Mouse (Mus musculus): ENCODE data around the gene Mr1.
"Not testable (repeated sequence)": the region's sequence is repeated elsewhere in the genome, so short reads cannot be mapped to it uniquely, and the experiment has no call there.

The Mr1 gene

DNA sequence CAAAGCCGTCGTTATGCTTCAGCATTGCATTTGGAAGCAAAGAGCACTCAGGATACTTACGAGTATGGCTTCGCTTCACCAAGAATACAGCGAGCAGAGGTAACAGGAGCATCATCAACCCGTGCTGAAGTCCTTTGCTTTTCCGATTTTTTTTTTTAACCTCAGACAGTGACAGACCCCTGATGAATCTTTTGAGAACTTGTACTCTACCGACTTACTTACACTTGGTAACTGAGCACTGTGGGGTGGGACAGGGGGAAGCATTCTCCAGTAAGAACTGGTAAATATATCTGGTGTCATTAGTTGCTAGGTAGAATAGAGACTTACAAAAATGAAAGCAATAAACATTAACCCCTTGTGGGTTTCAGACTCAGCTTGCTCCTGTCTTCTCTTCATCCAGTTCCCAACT lies at the start of gene Mr1:
Gene Mr1 (minus strand): TSS at position 243 of the 409 bp plus-strand sequence.
- DNase-seq: peak; percentile 34

DNA sequence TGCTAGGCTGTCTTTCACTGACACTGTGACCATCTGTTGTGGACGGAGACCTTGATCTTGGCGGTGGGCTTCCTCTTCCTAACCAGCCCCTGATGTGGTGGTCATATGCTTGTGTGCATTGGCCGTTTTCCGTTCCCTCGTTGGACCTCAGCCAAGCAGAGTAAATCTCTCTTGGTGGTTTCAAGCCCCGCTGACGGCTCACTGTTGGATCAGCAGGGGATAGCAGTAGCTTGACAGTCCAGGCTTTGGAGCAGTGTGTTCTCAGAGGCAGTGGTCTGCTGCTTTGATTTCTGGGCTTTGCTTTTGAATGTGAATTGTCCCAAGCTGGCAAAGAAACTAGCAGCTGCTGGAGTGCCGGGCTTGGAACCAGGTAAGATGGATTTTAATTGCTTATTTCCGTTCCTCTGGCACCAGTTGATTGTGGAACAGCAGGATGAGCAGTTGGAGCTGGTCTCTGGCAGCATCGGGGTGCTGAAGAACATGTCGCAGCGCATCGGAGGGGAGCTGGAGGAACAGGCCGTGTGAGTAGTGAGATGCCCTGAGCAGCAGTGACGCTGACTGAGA lies 46.3 kb upstream of the Mr1 start:
- DNase-seq: no peak

DNA sequence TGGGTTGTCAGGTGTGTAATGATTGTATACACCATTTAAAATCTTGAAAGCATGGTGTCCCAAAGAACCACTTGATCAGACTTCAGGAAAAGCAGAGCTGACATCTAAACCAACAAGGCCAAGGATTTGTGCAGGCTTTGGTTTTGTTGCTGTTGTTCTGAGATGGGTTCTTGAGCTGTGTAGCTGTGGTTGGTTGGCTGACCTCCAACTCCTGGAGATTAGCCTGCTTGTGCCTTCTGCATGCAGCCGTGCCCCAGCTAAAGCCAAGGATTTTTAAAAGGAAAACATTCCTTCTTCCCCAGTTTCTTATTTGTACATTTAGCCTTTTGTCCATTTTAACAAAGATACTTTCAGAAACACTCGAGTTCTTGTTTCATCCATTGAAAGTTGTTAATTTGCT lies 45.1 kb upstream of the Mr1 start:
- DNase-seq: no peak

DNA sequence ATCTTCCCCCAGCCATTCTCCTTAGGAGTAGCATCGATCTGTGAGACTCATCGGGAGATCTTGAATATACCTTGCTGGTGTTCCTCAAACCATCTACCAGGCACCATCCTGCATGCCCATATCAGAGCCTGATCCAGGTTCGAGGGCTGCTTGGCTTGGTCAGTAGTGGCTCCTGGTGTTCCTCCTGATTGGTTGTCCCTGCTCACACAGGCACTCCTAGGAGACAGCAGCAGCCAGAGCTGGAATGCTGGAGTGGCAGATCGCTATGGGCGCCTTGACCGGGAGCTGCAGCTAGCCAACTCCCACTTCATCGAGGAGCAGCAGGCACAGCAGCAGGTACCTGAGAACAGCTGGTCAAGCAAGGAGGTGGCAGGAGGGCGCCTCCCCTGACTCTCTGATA lies 44.6 kb upstream of the Mr1 start:
- DNase-seq: no peak

DNA sequence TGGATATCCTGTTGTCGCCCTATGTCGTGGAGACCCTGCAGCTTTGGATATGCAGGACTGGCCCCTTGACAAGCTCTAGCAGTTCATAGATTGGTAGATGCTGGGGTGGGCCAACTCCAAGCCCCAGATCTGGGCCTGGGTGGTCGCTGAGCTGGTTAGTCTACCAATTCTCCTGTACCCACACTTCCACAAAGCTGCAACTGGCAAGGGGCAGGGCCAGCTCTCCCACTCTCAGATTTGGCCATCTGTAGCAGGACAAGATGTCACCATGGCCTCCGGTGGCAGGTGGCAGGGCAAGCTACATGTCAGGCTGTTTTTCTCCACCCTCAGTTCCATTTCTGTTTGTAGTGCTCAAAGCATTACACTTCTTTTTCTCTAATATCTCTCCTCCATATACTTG lies 42.0 kb upstream of the Mr1 start:
- DNase-seq: no peak

DNA sequence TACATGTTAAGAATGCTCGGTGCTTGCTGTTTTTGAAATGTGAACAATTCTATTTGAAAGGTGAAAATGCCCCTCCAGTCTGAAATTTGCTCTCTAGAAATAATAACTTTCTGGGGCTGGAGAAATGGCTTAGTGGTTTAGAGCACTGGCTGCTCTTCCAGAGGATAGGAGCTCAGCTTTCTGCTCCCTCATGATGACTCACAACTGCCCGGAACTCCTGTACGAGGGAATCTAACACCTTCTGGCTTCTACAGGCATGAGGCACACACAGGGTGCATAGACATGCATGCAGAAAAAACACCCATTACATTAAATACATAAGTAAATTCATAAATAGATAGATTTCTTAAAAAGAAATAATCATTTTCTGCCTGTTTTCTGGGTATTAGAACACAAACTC lies 37.6 kb upstream of the Mr1 start:
- no peak for DNase-seq

DNA sequence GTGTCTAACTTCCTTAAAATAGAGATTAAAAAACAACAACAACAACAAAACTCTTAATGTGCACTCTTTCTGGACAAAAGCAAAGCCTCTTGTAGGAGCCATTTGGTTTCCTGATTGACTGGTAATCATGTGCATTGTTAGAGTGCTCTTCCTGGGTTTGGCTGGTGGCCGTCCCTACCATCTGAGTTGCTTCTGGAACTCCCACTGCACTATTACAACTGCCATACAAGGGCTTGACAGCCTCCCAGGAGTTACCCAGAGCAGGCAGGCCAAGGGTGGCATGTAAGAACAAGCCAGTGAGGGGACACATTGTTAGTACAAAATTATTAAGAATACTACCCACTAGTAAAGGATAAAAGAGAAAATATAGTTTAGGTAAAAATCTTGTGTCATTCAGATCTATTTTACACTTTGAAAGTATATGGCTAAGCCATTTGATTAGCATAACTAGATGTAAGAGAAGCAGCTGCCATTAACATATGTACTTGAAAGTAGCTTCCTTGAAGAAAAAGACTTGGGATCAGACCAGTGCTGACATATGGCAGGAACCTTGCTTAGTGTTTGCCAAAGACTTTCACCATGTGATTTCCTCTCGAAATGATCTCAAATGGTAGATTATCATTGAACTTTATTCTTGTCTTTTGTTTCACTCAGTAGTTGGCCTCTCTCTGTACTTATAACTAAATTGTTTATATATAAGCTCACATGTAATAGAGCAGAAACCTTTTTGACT lies 31.7 kb upstream of the Mr1 start:
- no peak for DNase-seq

DNA sequence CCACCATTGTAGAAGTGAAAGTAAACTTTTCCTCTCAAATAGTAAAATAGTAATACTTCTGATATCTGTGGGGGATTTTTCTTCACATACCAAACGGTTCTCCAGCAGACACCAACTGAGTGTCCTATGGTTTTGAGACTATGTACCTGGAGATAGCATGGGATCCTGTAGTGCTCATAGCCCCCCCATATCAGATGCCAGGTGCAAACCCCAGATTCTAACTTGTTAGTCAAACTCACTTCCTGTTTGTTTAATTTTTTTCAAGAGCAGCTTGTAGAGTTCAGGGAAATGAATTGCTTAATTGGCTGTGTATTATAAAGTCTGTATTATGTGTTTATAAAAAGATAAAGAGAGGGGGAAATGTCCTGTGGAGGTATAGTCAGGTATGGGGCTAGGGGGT lies 27.8 kb upstream of the Mr1 start:
- no peak for DNase-seq

DNA sequence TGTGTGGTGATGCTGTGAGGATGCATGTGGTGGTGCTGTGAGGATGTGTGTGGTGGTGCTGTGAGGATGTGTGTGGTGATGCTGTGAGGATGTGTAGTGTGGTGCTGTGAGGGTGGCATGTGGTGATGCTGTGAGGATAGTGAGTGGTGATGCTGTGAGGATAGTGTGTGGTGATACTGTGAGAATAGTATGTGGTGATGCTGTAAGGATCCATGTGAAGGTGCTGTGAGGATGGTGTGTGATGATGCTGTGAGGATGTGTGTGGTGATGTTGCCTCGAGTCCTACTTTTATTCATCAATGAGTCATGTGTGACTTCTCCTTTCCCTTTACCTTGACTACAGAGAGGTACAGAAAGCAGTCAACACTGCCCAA lies 27.0 kb upstream of the Mr1 start:
- not testable (repeated sequence) for DNase-seq

DNA sequence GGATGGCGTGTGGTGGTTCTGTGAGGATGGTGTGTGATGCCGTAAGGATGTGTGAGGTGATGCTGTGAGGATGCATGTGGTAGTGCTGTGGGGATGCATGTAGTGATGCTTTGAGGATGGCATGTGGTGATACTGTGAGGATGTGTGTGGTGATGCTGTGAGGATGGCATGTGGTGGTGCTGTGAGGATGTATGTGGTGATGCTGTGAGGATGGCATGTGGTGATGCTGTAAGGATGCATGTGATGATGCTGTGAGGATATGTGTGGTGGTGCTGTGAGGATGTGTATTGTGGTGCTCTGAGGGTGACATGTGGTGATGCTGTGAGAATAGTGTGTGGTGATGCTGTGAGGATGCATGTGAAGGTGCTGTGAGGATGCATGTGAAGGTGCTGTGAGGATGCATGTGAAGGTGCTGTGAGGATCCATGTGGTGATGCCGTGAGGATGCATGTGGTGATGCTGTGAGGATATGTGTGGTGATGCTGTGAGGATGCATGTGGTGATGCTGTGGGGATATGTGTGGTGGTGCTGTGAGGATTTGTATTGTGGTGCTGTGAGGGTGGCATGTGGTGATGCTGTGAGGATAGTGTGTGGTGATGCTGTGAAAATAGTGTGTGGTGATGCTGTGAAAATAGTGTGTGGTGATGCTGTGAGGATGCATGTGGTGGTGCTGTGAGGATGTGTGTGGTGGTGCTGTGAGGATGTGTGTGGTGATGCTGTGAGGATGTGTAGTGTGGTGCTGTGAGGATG lies 26.5 kb upstream of the Mr1 start:
- DNase-seq: no peak

DNA sequence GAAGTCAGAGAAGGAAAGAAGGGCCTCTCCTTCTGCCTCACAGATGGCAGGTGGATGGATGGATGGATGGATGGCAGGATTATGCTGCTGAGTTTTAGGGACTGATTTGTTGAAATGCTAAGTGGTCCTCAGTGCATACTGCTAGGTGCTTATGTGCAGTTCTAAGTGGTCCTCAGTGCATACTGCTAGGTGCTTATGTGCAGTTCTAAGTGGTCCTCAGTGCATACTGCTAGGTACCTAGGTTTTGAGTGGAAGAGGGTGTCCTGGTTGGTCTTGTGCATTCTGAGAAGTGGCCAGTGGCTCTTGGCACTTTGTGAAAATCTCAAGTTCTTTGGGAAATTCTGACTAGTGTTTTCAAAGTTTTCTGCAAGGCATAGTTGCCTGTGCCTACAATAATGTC lies 23.3 kb upstream of the Mr1 start:
- no peak for DNase-seq

DNA sequence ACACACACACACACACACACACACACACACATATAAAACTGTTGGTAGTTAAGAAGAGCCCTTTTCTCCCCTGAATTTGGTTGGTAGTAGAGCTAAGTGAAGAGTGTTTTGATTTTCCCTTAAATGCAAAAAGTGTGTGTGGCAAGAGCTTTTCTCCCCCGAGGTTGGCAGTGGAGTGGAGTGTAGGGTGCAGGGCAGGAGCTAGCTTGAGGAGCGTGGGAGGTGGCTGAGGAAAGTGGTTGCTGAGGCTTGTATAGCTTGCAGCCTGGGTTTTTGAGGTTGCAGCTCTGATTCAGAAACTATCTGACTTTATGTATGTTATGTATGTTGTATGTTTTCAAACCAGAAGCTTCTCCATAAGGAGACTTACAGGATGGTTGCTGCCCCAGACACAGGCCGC lies 20.8 kb upstream of the Mr1 start:
- DNase-seq: no peak

DNA sequence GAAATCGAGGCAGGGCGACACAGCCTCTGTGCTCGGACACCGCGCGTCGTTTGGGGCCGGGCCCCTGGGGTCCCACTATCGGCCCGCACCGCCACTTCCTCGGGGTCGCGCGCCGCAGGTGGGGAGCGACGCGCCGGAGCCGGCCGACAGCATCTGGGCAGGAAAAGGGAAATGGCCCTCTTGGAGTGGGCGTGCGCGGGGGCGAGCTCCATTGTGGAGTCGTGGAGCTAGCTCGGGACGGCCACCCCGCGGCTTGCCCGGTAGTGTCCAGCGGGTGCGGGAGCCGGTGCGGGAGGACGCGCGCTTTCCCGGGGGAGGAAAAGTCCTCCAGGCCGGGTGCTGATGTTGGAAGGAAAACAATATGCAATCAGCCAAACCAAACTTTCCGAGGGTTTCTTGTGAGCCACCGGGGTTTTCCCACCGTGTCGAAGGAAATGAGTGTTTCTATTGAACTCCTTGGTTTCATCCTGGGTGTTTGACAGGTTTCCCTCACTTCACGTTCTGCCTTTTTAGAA lies 12.4 kb upstream of the Mr1 start:
- no peak for DNase-seq

DNA sequence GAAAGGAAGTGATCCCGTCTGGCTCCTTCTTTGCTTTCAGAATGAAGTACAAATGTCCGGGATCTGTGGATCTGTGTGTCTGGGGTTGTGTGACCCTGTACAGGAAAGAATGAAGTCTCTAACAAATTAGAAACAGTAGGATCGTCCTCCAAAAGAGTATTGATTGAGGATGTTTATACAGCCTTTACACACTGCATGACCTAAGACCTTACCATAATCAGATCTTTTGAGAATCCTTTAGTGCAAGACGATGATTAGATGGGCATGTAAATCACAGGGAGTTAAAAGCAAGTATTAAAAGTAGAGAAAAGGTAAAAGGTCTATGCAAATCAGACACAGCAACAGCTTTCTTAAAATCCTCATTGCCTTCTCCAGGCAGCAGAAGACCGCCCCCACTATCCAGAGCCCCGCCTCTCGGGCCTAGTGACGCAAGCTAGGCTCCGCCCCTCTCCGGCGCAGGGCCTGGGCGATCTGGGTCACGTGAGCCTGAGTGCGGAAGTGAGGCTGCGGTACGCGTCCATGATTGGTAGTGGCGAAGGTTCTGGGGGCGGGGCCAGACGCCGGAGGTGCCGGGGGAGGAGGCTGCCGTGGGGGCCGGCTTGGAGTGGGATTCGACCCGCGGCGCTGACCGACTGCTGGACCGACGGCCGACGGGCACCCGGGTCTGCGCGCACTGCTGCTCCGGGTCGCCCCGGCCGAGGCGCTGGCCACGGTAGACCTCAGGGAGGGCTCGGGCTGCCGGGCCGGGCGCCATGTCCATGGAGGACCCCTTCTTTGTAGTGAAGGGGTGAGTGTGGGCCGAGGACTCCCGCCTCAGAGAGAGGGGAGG lies 11.7 kb upstream of the Mr1 start, which contains the start of gene Stx6:
Gene Stx6 (plus strand): TSS at position 575 of the 829 bp plus-strand sequence.
- peak; percentile 98 for DNase-seq

DNA sequence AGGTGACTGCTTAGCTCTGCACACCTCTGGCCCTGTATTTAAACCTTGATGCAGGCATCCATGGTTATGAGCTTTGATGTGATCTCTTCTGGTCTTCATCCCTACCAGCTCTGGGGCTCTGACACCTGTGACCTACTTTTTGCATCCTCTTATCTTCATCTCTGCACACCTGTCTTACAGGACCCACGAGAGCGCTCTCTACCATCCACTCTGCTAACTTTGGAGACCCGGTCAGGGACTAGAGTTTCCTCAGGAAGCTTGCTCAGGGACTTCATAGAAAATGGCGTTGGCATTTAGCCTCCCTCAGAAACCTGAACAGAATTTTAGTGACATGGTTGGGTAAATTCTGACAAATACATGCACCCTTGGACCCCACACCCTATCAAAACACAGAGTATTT lies 7.3 kb upstream of the Mr1 start:
- DNase-seq: no peak

DNA sequence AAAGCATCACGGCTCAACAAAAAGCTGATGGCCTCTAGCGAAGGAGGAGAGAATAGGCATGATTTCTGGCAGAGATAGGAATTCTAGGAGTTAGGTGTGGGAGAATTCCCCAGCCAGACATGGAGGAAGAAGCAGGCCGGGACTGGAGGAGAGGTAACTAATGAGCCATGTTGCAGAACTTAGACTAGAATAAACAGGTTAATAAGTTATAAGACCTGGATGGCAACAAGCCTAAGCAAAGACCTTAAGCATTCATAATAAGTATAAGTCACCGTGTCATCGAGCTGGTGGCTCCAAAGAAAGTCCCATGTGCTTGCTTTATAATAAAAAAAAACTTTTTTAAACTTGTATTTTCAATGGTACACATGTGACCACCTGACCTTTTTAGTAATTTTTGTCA lies 4.2 kb upstream of the Mr1 start:
- DNase-seq: no peak

DNA sequence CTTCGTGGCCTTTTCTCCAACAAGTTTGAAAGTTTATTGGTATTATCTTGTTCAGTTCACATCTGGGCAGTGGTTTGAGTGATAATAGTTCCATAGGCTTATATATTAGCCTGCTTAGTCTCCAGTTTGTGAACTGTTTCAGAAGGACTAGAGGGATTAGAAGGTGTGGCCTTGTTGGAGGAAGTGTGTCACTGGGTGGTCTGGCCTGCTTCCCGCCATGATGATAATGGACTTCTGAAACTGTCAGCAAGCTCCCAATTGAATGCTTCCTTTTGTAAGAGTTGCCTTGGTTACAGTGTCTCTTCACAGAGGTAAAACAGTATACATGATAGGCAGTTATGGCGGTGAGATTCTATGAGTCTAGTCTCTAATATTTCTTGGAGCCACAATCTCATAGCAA lies 2.8 kb upstream of the Mr1 start:
- DNase-seq: no peak

DNA sequence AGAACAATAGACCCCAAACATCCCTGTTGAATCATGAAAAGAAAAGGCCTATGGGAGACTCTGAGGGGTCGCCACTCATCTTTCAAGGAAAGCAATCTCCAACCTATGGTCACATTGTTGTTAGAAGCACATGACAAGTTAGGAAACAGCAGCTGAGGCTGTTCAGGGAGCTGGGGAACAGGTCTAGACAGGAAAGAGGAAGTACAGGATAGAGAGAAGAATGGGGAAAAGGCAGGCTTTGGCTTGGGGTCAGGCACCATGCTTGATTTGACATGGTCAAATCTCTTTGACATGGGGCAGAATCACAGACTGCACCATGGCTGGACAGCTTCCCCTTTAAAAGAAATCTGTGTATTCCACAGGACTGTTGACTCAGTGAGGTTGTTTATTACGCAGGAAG lies 614 bp upstream of the Mr1 start:
- DNase-seq: no peak

DNA sequence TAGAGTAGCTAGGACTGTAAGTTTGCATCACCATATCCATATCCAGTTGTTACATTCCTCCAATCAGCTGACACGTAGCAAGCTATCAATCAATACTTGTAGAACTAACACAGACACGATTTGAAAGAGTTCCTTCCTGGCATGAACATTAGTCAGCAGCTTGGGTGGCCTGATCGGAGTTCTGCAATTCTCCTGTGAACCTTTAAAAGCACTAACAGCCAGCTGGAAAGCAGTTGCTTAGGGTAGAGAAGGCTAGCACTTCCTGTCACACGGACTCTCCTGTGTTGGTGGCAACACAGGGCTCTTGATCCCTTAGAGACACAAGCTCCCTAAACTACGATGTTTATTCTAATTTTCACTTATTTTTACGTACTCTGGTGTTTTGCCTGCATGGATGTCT lies 994 bp downstream of the Mr1 start:
- DNase-seq: no peak

DNA sequence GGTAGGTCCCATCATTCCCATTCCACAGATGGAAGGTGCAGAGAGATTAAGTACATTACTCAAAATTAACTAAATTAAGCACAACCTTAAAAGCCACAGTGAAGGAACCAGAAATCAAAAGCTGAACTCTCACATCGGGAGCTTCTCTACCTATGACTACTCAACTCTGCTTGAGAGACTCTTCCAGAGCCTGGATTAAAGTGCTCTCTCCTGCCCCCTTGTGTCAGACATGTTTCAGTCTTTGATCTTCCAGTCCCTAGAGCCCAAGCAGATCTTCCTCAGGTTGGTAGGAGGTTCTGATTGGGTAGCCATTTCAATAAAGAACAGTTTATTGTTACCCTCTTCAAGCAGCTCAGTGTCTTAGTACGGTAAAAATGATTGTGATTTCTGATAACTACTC lies 6.5 kb downstream of the Mr1 start:
- peak; percentile 69 for DNase-seq

DNA sequence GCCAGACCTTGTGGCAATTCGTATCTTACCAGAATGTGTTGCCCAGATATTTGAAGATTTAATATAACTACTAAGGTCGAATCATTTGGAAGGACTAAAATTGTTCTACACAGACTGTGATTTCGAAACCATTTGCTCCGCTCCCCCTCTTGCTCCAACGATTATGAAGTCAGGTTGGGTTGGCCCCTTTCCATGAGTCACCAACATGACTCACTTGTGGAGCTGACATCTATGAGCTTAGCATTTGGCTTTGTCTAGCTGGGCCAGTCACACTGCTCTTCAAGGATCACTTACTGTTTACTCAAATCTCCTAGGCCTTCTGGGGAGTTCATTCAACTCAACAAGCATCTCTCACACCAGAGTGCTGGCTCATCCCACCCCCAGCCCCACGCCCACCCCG lies 7.8 kb downstream of the Mr1 start:
- no peak for DNase-seq

DNA sequence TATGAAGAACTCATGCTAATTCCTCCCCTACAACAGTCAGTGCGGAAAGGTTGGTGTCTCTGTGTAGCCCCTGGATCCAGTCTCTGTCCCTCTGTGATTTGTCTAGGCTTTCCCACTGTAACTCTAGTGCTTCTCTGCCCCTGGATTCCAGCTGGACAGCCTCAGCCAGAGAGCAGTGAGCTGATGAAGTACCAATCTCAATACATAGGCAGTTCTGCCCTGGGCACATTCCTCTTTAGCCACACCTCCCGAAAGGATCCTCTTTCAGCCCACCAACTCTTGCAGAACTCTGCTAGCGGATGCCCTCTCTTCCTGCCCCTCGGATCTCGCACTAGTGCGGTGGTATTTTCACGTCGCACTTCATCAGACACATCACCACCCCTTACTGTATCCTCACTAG lies 11.7 kb downstream of the Mr1 start:
- DNase-seq: no peak

DNA sequence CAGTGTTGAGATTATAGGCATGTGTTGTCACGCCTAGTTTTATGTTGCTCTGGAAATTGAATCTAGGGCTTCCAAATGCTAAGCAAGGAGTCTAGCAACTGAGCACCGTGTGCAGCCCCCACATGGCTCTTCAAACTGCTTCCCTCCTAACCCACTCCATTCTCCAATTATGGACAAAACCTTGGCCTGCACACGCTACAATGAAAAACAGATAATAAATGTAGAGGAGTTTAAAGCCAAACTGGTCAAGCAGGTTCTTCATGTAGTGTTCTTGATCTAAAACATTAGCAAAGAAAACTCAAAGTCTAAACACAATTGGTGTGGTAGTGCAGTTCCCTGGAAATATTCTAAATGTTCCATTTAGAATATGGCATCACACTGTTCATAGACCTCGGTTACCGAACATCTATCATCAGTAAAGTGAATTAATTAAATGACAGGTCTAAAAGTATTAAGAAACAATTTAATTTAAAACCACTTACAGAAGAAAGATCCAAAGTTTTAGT lies 19.1 kb downstream of the Mr1 start:
- DNase-seq: no peak

Data from kidney, adult 18-20 months (tissue).